Mouse (Mus musculus) embryonic facial prominence, embryonic 14.5 days (tissue): Measurements from ENCODE around the gene Ddah2. TPM values are rescaled to one million over a fixed set of nuclear protein-coding genes. Genes with fewer than 3 reads are reported as not detected.

ENCODE experiments used
- ATAC-seq: fragments of 200-750 bp; cut with Nextera tagmentation; 2 replicates; pipeline ENCODE4 v1.8.0; 2017; ENCODE audit warnings: low read depth, moderate number of reproducible peaks, moderate TSS enrichment
- DNase-seq: peaks from one replicate; pipeline ENCODE4 v3.0.0-alpha.2; 2015; ENCODE audit warnings: low spot score
- H3K27ac ChIP-seq: fragments of 300-500 bp; sonication (generic); replicated peaks from 2 replicates; pipeline ENCODE4 v1.5.1; 2014; ENCODE audit warnings: low read depth, mild to moderate bottlenecking, low read length, moderate library complexity
- H3K27me3 ChIP-seq: fragments of 300-500 bp; sonication (generic); replicated peaks from 2 replicates; pipeline ENCODE4 v1.6.1; 2014; ENCODE audit warnings: low read length; ENCODE audit not compliant: control insufficient read depth, insufficient read depth
- H3K36me3 ChIP-seq: fragments of 300-500 bp; sonication (generic); 2 replicates; pipeline ENCODE4 v1.6.1; 2014; ENCODE audit warnings: low read length, mixed read lengths; ENCODE audit not compliant: control insufficient read depth, insufficient read depth
- H3K4me1 ChIP-seq: fragments of 300-500 bp; sonication (generic); 2 replicates; pipeline ENCODE4 v1.6.1; 2014; ENCODE audit warnings: antibody characterized with exemption, low read length; ENCODE audit not compliant: control insufficient read depth, insufficient read depth
- H3K4me2 ChIP-seq: fragments of 300-500 bp; sonication (generic); 2 replicates; pipeline ENCODE4 v1.6.1; 2014; ENCODE audit warnings: low read depth, mild to moderate bottlenecking, low read length, moderate library complexity, mixed read lengths
- H3K4me3 ChIP-seq: fragments of 300-500 bp; sonication (generic); 2 replicates; pipeline ENCODE4 v1.5.1; 2014; ENCODE audit warnings: low read depth, mild to moderate bottlenecking, low read length
- H3K9ac ChIP-seq: fragments of 300-500 bp; sonication (generic); 2 replicates; pipeline ENCODE4 v1.6.1; 2014; ENCODE audit warnings: low read depth, mild to moderate bottlenecking, low read length, moderate library complexity, mixed read lengths
- H3K9me3 ChIP-seq: fragments of 300-500 bp; sonication (generic); 2 replicates; pipeline ENCODE4 v1.6.1; 2016; ENCODE audit warnings: low read length; ENCODE audit not compliant: control insufficient read depth
- WGBS: fragments of 180-500 bp; shearing (Covaris S2); extraction: QIAGEN DNeasy Blood & Tissue Kit; methylation state at CpG from one replicate; pipeline ENCODE4 v1.1.7; 2014; 5-methylcytosine and 5-hydroxymethylcytosine counted together
- polyA plus RNA-seq: library from polyadenylated mRNA; unstranded; fragments of >200 nt; fragmentation: Nextera tagmentation; extraction: Ambion mirVana; gene quantifications from 2 replicates; pipeline ENCODE4 v1.2.1, GENCODE M21; 2014

Ddah2 gene
- polyA plus RNA-seq, 1 experiment from 2014 or later, result 291 TPM

DNA sequence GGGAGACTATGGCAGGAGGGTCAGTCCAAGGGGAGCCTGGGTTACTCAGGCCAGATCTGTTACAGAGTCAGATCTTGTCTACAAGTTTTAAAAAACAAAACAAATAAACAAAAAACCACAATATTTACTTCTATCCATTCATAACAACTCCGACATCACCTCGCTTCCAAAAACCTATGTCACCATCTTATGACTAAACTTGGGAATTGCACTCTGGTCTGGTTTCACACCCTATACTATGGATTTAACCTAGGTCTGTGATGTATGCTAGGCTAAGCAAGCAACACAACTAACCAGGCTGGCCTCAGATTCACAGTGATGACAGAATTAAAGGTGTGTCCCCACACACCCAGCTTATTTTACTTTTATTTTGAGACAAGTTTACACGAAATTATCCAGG lies 47.7 kb downstream of the Ddah2 start:
- WGBS, result 57% methylated on average over 3 of the region's 3 CpGs
- H3K36me3 ChIP-seq, result peaks cover 29% of the 10 kb centered on the region

DNA sequence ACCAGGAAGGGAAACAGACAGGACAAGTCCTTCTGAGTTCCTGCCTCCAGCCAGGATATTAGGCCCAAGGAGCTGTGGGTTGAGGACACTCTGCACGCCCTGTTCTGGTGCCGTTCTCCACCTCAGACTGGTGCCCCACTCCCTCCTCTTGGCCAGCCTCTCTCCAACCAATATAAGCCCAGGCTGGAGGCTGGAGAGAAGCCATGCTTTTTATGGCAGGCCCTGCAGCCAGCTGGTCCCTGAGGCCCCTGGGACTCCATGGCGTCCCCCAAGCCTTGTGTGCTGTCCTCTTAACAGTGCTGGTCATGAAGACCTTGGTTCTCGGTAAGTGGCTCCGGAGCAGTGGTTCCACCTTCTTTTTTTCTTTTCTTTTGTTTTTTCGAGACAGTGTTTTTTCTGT lies 49.3 kb downstream of the Ddah2 start, which contains the start of gene Ly6g5c:
Ly6g5c (plus strand) TSS at position 183 of the 400 bp plus-strand sequence.
- WGBS, result 85% methylated on average over 6 of the region's 6 CpGs
- H3K27me3 ChIP-seq, result no peaks in the 10 kb centered on the region
- H3K9me3 ChIP-seq, result no peaks in the 10 kb centered on the region
- no peak for DNase-seq
- no peaks in the 10 kb centered on the region for H3K4me1 ChIP-seq
- H3K27ac ChIP-seq, result no peak within 1 kb of the TSS
- H3K36me3 ChIP-seq, result peaks cover 13% of the 10 kb centered on the region
- no peak for ATAC-seq
- no peak within 1 kb of the TSS for H3K4me2 ChIP-seq
- no peak within 1 kb of the TSS for H3K4me3 ChIP-seq
- H3K9ac ChIP-seq, result no peak within 1 kb of the TSS

More for the DNA sequence above, 47.7 kb downstream of the Ddah2 start:
- ATAC-seq (no peak), DNase-seq (no peak)
- Histone ChIP-seq H3K4me3 (0 out of 2 replicates have a peak overlapping the region, but pooled peaks have one; percentile 1), H3K27me3 (no peaks in the 10 kb centered on the region), H3K4me2 (0 out of 2 replicates have a peak overlapping the region, but pooled peaks have one; percentile 27), H3K9me3 (no peaks in the 10 kb centered on the region), H3K4me1 (no peaks in the 10 kb centered on the region), H3K27ac (no peak overlapping the region), H3K9ac (no peak overlapping the region)

Other genes starting within 250 kb of the Ddah2 start
- 21.1 and 21.7 TPM in 2 replicates for gene Stk19, start 222.1 kb upstream of the Ddah2 start, polyA plus RNA-seq
- gene Dxo, start 222.0 kb upstream of the Ddah2 start, polyA plus RNA-seq, result 53.0 and 54.2 TPM in 2 replicates
- gene Skiv2l, start 208.8 kb upstream of the Ddah2 start, polyA plus RNA-seq, result 38.9 and 46.6 TPM in 2 replicates
- 85.8 and 99.8 TPM in 2 replicates for gene Nelfe, start 208.6 kb upstream of the Ddah2 start, polyA plus RNA-seq
- gene Cfb, start 196.5 kb upstream of the Ddah2 start, polyA plus RNA-seq, result 1.8 and 2.2 TPM in 2 replicates
- gene Zbtb12, start 179.6 kb upstream of the Ddah2 start, polyA plus RNA-seq, result 0.83 and 1.0 TPM in 2 replicates
- not detected in 2 replicates for gene Gm20547, start 177.0 kb upstream of the Ddah2 start, polyA plus RNA-seq
- 4.0 and 5.6 TPM in 2 replicates for gene C2, start 160.8 kb upstream of the Ddah2 start, polyA plus RNA-seq
- 61.0 and 65.7 TPM in 2 replicates for gene Ehmt2, start 160.6 kb upstream of the Ddah2 start, polyA plus RNA-seq
- gene Slc44a4, start 144.6 kb upstream of the Ddah2 start, polyA plus RNA-seq, result 0.14 and 0.53 TPM in 2 replicates
- 15.0 and 15.4 TPM in 2 replicates for gene Neu1, start 127.8 kb upstream of the Ddah2 start, polyA plus RNA-seq
- gene Hspa1b, start 99.8 kb upstream of the Ddah2 start, polyA plus RNA-seq, result 0.69 and 2.3 TPM in 2 replicates
- gene Gm20481, start 89.1 kb upstream of the Ddah2 start, polyA plus RNA-seq, result not detected in 2 replicates
- gene Hspa1a, start 86.9 kb upstream of the Ddah2 start, polyA plus RNA-seq, result 7.3 TPM in 2 replicates
- 0.99 and 1.0 TPM in 2 replicates for gene Hspa1l, start 86.3 kb upstream of the Ddah2 start, polyA plus RNA-seq
- 151 and 159 TPM in 2 replicates for gene Lsm2, start 77.2 kb upstream of the Ddah2 start, polyA plus RNA-seq
- 80.3 and 87.7 TPM in 2 replicates for gene Vars, start 58.0 kb upstream of the Ddah2 start, polyA plus RNA-seq
- 0.07 and 0.20 TPM in 2 replicates for gene Vwa7, start 42.5 kb upstream of the Ddah2 start, polyA plus RNA-seq
- 12.2 and 16.5 TPM in 2 replicates for gene Sapcd1, start 31.0 kb upstream of the Ddah2 start, polyA plus RNA-seq
- 2.5 and 3.4 TPM in 2 replicates for gene Msh5, start 12.3 kb upstream of the Ddah2 start, polyA plus RNA-seq
- gene Clic1, start 9.1 kb upstream of the Ddah2 start, polyA plus RNA-seq, result 90.9 and 96.9 TPM in 2 replicates
- 9.5 and 21.2 TPM in 2 replicates for gene Ly6g6c, start 6.4 kb downstream of the Ddah2 start, polyA plus RNA-seq
- gene Mpig6b, start 7.1 kb downstream of the Ddah2 start, polyA plus RNA-seq, result 0.55 and 0.96 TPM in 2 replicates
- gene Ly6g6e, start 17.9 kb downstream of the Ddah2 start, polyA plus RNA-seq, result 9.4 and 11.8 TPM in 2 replicates
- 0.46 and 1.4 TPM in 2 replicates for gene Ly6g6d, start 19.0 kb downstream of the Ddah2 start, polyA plus RNA-seq
- gene Ly6g6f, start 26.6 kb downstream of the Ddah2 start, polyA plus RNA-seq, result 0.18 TPM in 1 of 2 replicates, not detected in the other
- 77.2 and 92.3 TPM in 2 replicates for gene Abhd16a, start 30.2 kb downstream of the Ddah2 start, polyA plus RNA-seq
- gene Ly6g5c, start 49.2 kb downstream of the Ddah2 start, polyA plus RNA-seq, result not detected in 2 replicates
- 0.41 and 0.70 TPM in 2 replicates for gene Ly6g5b, start 56.4 kb downstream of the Ddah2 start, polyA plus RNA-seq
- gene Gpank1, start 62.4 kb downstream of the Ddah2 start, polyA plus RNA-seq, result 13.0 and 13.4 TPM in 2 replicates
- gene Csnk2b, start 63.0 kb downstream of the Ddah2 start, polyA plus RNA-seq, result 277 and 279 TPM in 2 replicates
- 5.6 and 6.0 TPM in 2 replicates for gene D17H6S53E, start 67.3 kb downstream of the Ddah2 start, polyA plus RNA-seq
- gene Apom, start 73.0 kb downstream of the Ddah2 start, polyA plus RNA-seq, result 0.28 TPM in 1 of 2 replicates, not detected in the other
- gene Bag6, start 76.1 kb downstream of the Ddah2 start, polyA plus RNA-seq, result 72.2 and 77.3 TPM in 2 replicates
- gene Prrc2a, start 105.9 kb downstream of the Ddah2 start, polyA plus RNA-seq, result 151 and 172 TPM in 2 replicates
- gene Aif1, start 117.0 kb downstream of the Ddah2 start, polyA plus RNA-seq, result 16.5 and 17.7 TPM in 2 replicates
- 22.2 and 26.9 TPM in 2 replicates for gene Lst1, start 129.4 kb downstream of the Ddah2 start, polyA plus RNA-seq
- gene Ltb, start 135.4 kb downstream of the Ddah2 start, polyA plus RNA-seq, result 2.0 and 3.3 TPM in 2 replicates
- gene Tnf, start 143.0 kb downstream of the Ddah2 start, polyA plus RNA-seq, result 0.62 and 0.74 TPM in 2 replicates
- gene Lta, start 146.3 kb downstream of the Ddah2 start, polyA plus RNA-seq, result 0.34 and 0.40 TPM in 2 replicates
- gene Gm16181, start 161.8 kb downstream of the Ddah2 start, polyA plus RNA-seq, result 0.47 TPM in 1 of 2 replicates, not detected in the other
- 5.1 and 5.2 TPM in 2 replicates for gene Atp6v1g2, start 174.6 kb downstream of the Ddah2 start, polyA plus RNA-seq
- gene Nfkbil1, start 176.8 kb downstream of the Ddah2 start, polyA plus RNA-seq, result 3.3 and 4.8 TPM in 2 replicates
- gene Ddx39b, start 182.7 kb downstream of the Ddah2 start, polyA plus RNA-seq, result 347 and 431 TPM in 2 replicates
- 46.9 and 51.7 TPM in 2 replicates for gene H2-D1, start 203.7 kb downstream of the Ddah2 start, polyA plus RNA-seq